Mouse (Mus musculus) cerebellum, postnatal 14 days (tissue): ENCODE results near the gene Olfr1170.

Source experiments
- DNase-seq, 2 experiments: peaks; one replicate each; pipeline ENCODE4 v3.0.0; 2021; ENCODE audit warnings: mixed read lengths in 2 of 2

Olfr1170 gene

DNA sequence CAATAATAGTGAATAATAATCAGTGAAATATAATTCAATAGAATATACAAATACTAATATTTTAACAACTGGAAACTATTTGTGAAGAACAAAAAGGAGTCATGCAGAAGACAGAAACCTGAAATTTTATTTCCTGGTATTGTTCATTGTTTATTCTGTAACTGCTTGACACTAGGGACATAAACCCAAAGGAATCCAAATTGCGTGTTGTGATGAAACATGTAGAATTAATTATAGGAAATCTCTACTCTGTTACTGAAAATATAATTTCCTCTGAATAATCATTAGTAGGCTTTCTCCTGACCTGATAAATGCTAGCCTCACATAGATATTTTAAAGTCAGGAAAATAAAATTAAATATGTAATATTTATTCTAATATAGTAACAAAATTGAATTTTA lies at the start of gene Olfr1170:
Olfr1170 (minus strand) TSS at position 101 of the 400 bp plus-strand sequence.
- DNase-seq: no peak

DNA sequence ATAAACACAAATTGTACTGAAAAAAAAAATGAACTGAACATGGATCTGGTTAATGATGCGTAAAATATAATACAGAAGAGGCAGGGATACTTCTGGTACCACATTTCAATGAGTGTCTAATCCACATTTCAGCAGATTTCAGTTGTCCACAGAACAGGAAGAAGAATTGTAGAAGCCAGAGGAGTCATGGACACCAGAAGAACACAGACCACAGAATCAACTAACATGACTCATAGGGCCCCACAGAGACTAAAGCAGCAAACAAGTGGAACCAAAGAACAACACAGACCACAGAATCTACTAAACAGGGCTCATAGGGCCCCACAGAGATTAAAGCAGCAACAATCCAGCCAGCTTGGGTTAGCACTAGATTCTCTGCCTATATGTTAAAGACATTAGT lies 7.3 kb downstream of the Olfr1170 start:
- DNase-seq: no peak

GRCm38 (mm10) chr2:88181580-88181979 lies 46.6 kb downstream of the Olfr1170 start, which contains the start of gene Olfr1168:
Olfr1168 (plus strand) TSS chr2:88181880.
- no peak for DNase-seq
